Mouse (Mus musculus) cerebellum, adult 2 months (tissue): ENCODE measurements at regions not wholly inside any gene's neighbourhood (a gene's known extent, or its start where the extent isn't known, plus 50 kb on each side); places are given as distances from the start of the nearest gene placed in this dataset.

ENCODE experiments used
- DNase-seq, 2 experiments: peaks; one replicate each; pipeline ENCODE4 v3.0.0; 2021
- H3K27ac ChIP-seq: fragments of 200-500 bp; 2 replicates; pipeline ENCODE4 v1.5.1; 2012; ENCODE audit warnings: low read length, control low read depth, inconsistent platforms; ENCODE audit not compliant: insufficient read depth
- H3K27me3 ChIP-seq: fragments of 200-500 bp; 2 replicates; pipeline ENCODE4 v1.6.1; 2012; ENCODE audit warnings: inconsistent platforms, mild to moderate bottlenecking, low read length, moderate library complexity; ENCODE audit not compliant: control insufficient read depth, insufficient read depth
- H3K4me1 ChIP-seq: fragments of 200-500 bp; 2 replicates; pipeline ENCODE4 v1.6.1; 2011; ENCODE audit warnings: low read length; ENCODE audit not compliant: control insufficient read depth, insufficient read depth
- H3K4me3 ChIP-seq: fragments of 200-500 bp; replicated peaks from 2 replicates; pipeline ENCODE3; 2011; ENCODE audit warnings: mild to moderate bottlenecking, low read depth, low read length, control low read depth; ENCODE audit not compliant: insufficient read depth
- CTCF ChIP-seq: fragments of 200-500 bp; IDR thresholded peaks from 2 replicates; pipeline ENCODE4 v1.5.1; 2011; ENCODE audit warnings: low read depth, mild to moderate bottlenecking, control low read depth, low read length, moderate library complexity, borderline replicate concordance; ENCODE audit not compliant: insufficient read depth
- POLR2A ChIP-seq: fragments of 200-500 bp; IDR thresholded peaks from 2 replicates; pipeline ENCODE4 v1.6.1; 2011; ENCODE audit warnings: low read length, control low read depth, borderline replicate concordance; ENCODE audit not compliant: insufficient read depth
- WGBS: fragments of 180-500 bp; shearing (Covaris S2); methylation state at CpG from one replicate; pipeline ENCODE4 v1.1.7; 2018; 5-methylcytosine and 5-hydroxymethylcytosine counted together

GRCm38 (mm10) chr17:55288589-55288988 lies 156.6 kb upstream of the St6gal2 start:
- 76% methylated on average over 1 of the region's 1 CpGs for WGBS
- DNase-seq, result no peak

GRCm38 (mm10) chr17:55292656-55293055 lies 152.5 kb upstream of the St6gal2 start:
- WGBS, result 79% methylated on average over 2 of the region's 2 CpGs
- H3K27me3 ChIP-seq, result no peaks in the 10 kb centered on the region

More at GRCm38 (mm10) chr17:55288589-55288988, 156.6 kb upstream of the St6gal2 start:
- no peak overlapping the region for H3K27ac ChIP-seq
- H3K4me1 ChIP-seq, result no peaks in the 10 kb centered on the region
- TF ChIP-seq CTCF (no peak), POLR2A (no peak)
- no peaks in the 10 kb centered on the region for H3K27me3 ChIP-seq
- no peak overlapping the region for H3K4me3 ChIP-seq

GRCm38 (mm10) chr17:55296701-55297100 lies 148.5 kb upstream of the St6gal2 start:
- no peak for TF ChIP-seq POLR2A
- TF ChIP-seq CTCF, result no peak
- WGBS, result 63% methylated on average over 2 of the region's 2 CpGs
- no peak overlapping the region for H3K27ac ChIP-seq
- H3K27me3 ChIP-seq, result no peaks in the 10 kb centered on the region
- H3K4me3 ChIP-seq, result no peak overlapping the region
- DNase-seq, result no peak
- H3K4me1 ChIP-seq, result no peaks in the 10 kb centered on the region

More at GRCm38 (mm10) chr17:55292656-55293055, 152.5 kb upstream of the St6gal2 start:
- no peak overlapping the region for H3K27ac ChIP-seq
- no peak for DNase-seq
- no peak overlapping the region for H3K4me3 ChIP-seq
- no peaks in the 10 kb centered on the region for H3K4me1 ChIP-seq
- no peak for TF ChIP-seq CTCF
- TF ChIP-seq POLR2A, result no peak

- WGBS, result 71% methylated on average over 1 of the region's 1 CpGs
- H3K4me1 ChIP-seq, result no peaks in the 10 kb centered on the region
- TF ChIP-seq CTCF (no peak), POLR2A (no peak)
- H3K4me3 ChIP-seq, result no peak overlapping the region
- H3K27ac ChIP-seq, result no peak overlapping the region
- no peaks in the 10 kb centered on the region for H3K27me3 ChIP-seq
- no peak for DNase-seq
Observed at GRCm38 (mm10) chr17:55298852-55299251, 146.3 kb upstream of the St6gal2 start.

- DNase-seq, result no peak
- no peak overlapping the region for H3K27ac ChIP-seq
- no peak for TF ChIP-seq POLR2A
- TF ChIP-seq CTCF, result no peak
- WGBS, result 89% methylated on average over 1 of the region's 1 CpGs
- H3K27me3 ChIP-seq, result no peaks in the 10 kb centered on the region
- no peak overlapping the region for H3K4me3 ChIP-seq
- no peaks in the 10 kb centered on the region for H3K4me1 ChIP-seq
Observed at GRCm38 (mm10) chr17:55320959-55321358, 124.2 kb upstream of the St6gal2 start.

GRCm38 (mm10) chr17:55359305-55359704 lies 85.9 kb upstream of the St6gal2 start:
- no peak for DNase-seq
- Histone ChIP-seq H3K4me1 (no peaks in the 10 kb centered on the region), H3K4me3 (no peak overlapping the region), H3K27ac (no peak overlapping the region), H3K27me3 (no peaks in the 10 kb centered on the region)
- WGBS, result 83% methylated on average over 6 of the region's 6 CpGs
- TF ChIP-seq CTCF, result no peak
- no peak for TF ChIP-seq POLR2A

- H3K4me3 ChIP-seq, result no peak overlapping the region
- DNase-seq, result no peak
- TF ChIP-seq CTCF, result no peak
- no peak for TF ChIP-seq POLR2A
- H3K4me1 ChIP-seq, result no peaks in the 10 kb centered on the region
- H3K27me3 ChIP-seq, result no peaks in the 10 kb centered on the region
- 91% methylated on average over 1 of the region's 1 CpGs for WGBS
- H3K27ac ChIP-seq, result no peak overlapping the region
Observed at GRCm38 (mm10) chr17:55367064-55367463, 78.1 kb upstream of the St6gal2 start.

- H3K4me1 ChIP-seq, result no peaks in the 10 kb centered on the region
- TF ChIP-seq POLR2A, result no peak
- WGBS, result 70% methylated on average over 7 of the region's 7 CpGs
- H3K27me3 ChIP-seq, result no peaks in the 10 kb centered on the region
- peak in 1 of 2 experiments; percentile 0 for DNase-seq
- no peak overlapping the region for H3K4me3 ChIP-seq
- H3K27ac ChIP-seq, result no peak overlapping the region
Observed at GRCm38 (mm10) chr17:55367464-55368207, 77.5 kb upstream of the St6gal2 start.
